In genomic region chr17:29081618-29082381, GRCm38 (mm10) we compare ENCODE assay signal across 8 mouse cellular contexts. TPM values are rescaled to one million over a fixed set of nuclear protein-coding genes. Genes with fewer than 3 reads are reported as not detected.
DNase-seq lines count a peak whose midpoint lies in the region; ATAC-seq lines count a peak whose summit lies in the region.

No protein-coding gene starts in this region.

- no peaks in the 10 kb centered on the region for H3K27me3 ChIP-seq in kidney, embryonic 16.5 days (ENCODE audit: insufficient read depth, low read length)
- 0 out of 2 replicates have a peak, but pooled peaks cover 5% of the 10 kb centered on the region for H3K27me3 ChIP-seq in forebrain, embryonic 16.5 days (replicated peaks; ENCODE audit: control insufficient read depth, insufficient read depth, low read length)
- H3K27me3 ChIP-seq in liver, embryonic 13.5 days: peaks cover 51% of the 10 kb centered on the region

- peaks cover 31% of the 10 kb centered on the region for H3K4me1 ChIP-seq in kidney, embryonic 16.5 days (ENCODE audit: insufficient read depth, low read length)
- peaks cover 17% of the 10 kb centered on the region for H3K4me1 ChIP-seq in forebrain, embryonic 16.5 days (replicated peaks; ENCODE audit: control insufficient read depth, insufficient read depth, low read length)
- H3K4me1 ChIP-seq in liver, embryonic 13.5 days (replicated peaks): peaks cover 31% of the 10 kb centered on the region

- H3K4me3 ChIP-seq in kidney, embryonic 16.5 days (ENCODE audit: low read length): no peak overlapping the region; the same call in 1 of the 2 replicates
- H3K4me3 ChIP-seq in forebrain, embryonic 16.5 days (replicated peaks; ENCODE audit: low read length): peak overlapping the region; percentile 14; the same call in 1 of the 2 replicates
- H3K4me3 ChIP-seq in liver, embryonic 13.5 days (replicated peaks): peak overlapping the region; percentile 27

- no peak for DNase-seq in kidney, adult 18-20 months
- DNase-seq in MEL-GATA-1-ER (ENCODE audit: extremely low read depth, low read depth): peak; percentile 49
- peak; percentile 36 for DNase-seq in liver, embryonic 13.5 days
- DNase-seq in retina, postnatal 7 days (ENCODE audit: low read depth, low spot score): peak; percentile 61
- DNase-seq in kidney, adult 11 months: no peak
- DNase-seq in frontal cortex, postnatal 14 days (ENCODE audit: low spot score in 2 of 2): no peak

- no peaks in the 10 kb centered on the region for H3K9me3 ChIP-seq in kidney, embryonic 16.5 days (ENCODE audit: low read length)
- H3K9me3 ChIP-seq in forebrain, embryonic 16.5 days (ENCODE audit: control insufficient read depth, low read length): no peaks in the 10 kb centered on the region
- 0 out of 2 replicates have a peak, but pooled peaks cover 3% of the 10 kb centered on the region for H3K9me3 ChIP-seq in liver, embryonic 13.5 days (replicated peaks)

- no peak for ATAC-seq in kidney, embryonic 16.5 days (ENCODE audit: low FRiP score, low TSS enrichment)
- peak; percentile 15; the same call in 1 of the 2 replicates for ATAC-seq in forebrain, embryonic 16.5 days
- ATAC-seq in liver, embryonic 13.5 days (ENCODE audit: low read depth): no peak

- peak overlapping the region; percentile 13; the same call in 1 of the 2 replicates for H3K9ac ChIP-seq in kidney, embryonic 16.5 days (replicated peaks; ENCODE audit: low read length)
- 0 out of 2 replicates have a peak overlapping the region, but pooled peaks have one; percentile 15 for H3K9ac ChIP-seq in forebrain, embryonic 16.5 days (replicated peaks; ENCODE audit: low read depth, low read length)
- peak overlapping the region; percentile 49; the same call in 1 of the 2 replicates for H3K9ac ChIP-seq in liver, embryonic 13.5 days

- H3K36me3 ChIP-seq in kidney, embryonic 16.5 days (ENCODE audit: insufficient read depth, low read length): no peaks in the 10 kb centered on the region
- H3K36me3 ChIP-seq in forebrain, embryonic 16.5 days (ENCODE audit: control insufficient read depth, insufficient read depth): no peaks in the 10 kb centered on the region
- no peaks in the 10 kb centered on the region for H3K36me3 ChIP-seq in liver, embryonic 13.5 days

- no peak overlapping the region for H3K27ac ChIP-seq in kidney, embryonic 16.5 days (ENCODE audit: low read length)
- no peak overlapping the region; the same call in 1 of the 2 replicates for H3K27ac ChIP-seq in forebrain, embryonic 16.5 days (ENCODE audit: low read length)
- H3K27ac ChIP-seq in liver, embryonic 13.5 days: 0 out of 2 replicates have a peak overlapping the region, but pooled peaks have one; percentile 7

- 15% methylated on average over 21 of the region's 21 CpGs for WGBS in kidney, embryonic 16.5 days
- WGBS in forebrain, embryonic 16.5 days: 6% methylated on average over 21 of the region's 21 CpGs
- WGBS in liver, embryonic 13.5 days (ENCODE audit: insufficient replicate concordance): 7% methylated on average over 21 of the region's 21 CpGs

- H3K4me2 ChIP-seq in kidney, embryonic 16.5 days (replicated peaks; ENCODE audit: low read depth, low read length): peak overlapping the region; percentile 15
- peak overlapping the region; percentile 30 for H3K4me2 ChIP-seq in forebrain, embryonic 16.5 days (ENCODE audit: low read length)
- H3K4me2 ChIP-seq in liver, embryonic 13.5 days: peak overlapping the region; percentile 61

RNA-seq across cellular contexts. Expression of gene Cdkn1a, which starts 9.0 kb away (rescaled TPM):
- polyA plus RNA-seq in kidney, embryonic 16.5 days (2015; fragmentation: Nextera tagmentation; extraction: Ambion mirVana): 74.1 and 81.3 TPM in 2 replicates
- polyA plus RNA-seq in forebrain, embryonic 16.5 days (2015; fragmentation: Nextera tagmentation; extraction: Ambion mirVana): 37.9 and 52.0 TPM in 2 replicates
- polyA plus RNA-seq in liver, embryonic 13.5 days (2015; fragmentation: Nextera tagmentation; extraction: Ambion mirVana): 8.6 and 10.1 TPM in 2 replicates

RNA-seq across cellular contexts. Expression of gene Rab44, which starts 32.1 kb away (rescaled TPM):
- 0.12 and 0.26 TPM in 2 replicates for polyA plus RNA-seq in kidney, embryonic 16.5 days (2015; fragmentation: Nextera tagmentation; extraction: Ambion mirVana)
- polyA plus RNA-seq in forebrain, embryonic 16.5 days (2015; fragmentation: Nextera tagmentation; extraction: Ambion mirVana): not detected in 2 replicates
- polyA plus RNA-seq in liver, embryonic 13.5 days (2015; fragmentation: Nextera tagmentation; extraction: Ambion mirVana): 4.4 and 5.3 TPM in 2 replicates

RNA-seq across cellular contexts. Expression of gene Srsf3, which starts 49.4 kb away (rescaled TPM):
- 597 and 625 TPM in 2 replicates for polyA plus RNA-seq in kidney, embryonic 16.5 days (2015; fragmentation: Nextera tagmentation; extraction: Ambion mirVana)
- polyA plus RNA-seq in forebrain, embryonic 16.5 days (2015; fragmentation: Nextera tagmentation; extraction: Ambion mirVana): 571 and 653 TPM in 2 replicates
- 320 and 398 TPM in 2 replicates for polyA plus RNA-seq in liver, embryonic 13.5 days (2015; fragmentation: Nextera tagmentation; extraction: Ambion mirVana)

Comparison
In these comparisons a context has a peak if more than half of its experiments do, and no peak if none do; other contexts are left out.
1. DNase-seq: peak in MEL-GATA-1-ER (single experiment), liver, embryonic 13.5 days (single experiment) and retina, postnatal 7 days (single experiment); none in kidney, adult 18-20 months (single experiment), kidney, adult 11 months (single experiment) and frontal cortex, postnatal 14 days (0 of 2).
2. Peak in every context shown above with its lines, with median percentiles within 50 percentile points of each other: H3K4me2 ChIP-seq and H3K9ac ChIP-seq.